Mouse (Mus musculus) forebrain, embryonic 12.5 days (tissue): ENCODE measurements around the gene Shq1. TPM values are rescaled to one million over a fixed set of nuclear protein-coding genes. Genes with fewer than 3 reads are reported as not detected.

ENCODE experiments used
- ATAC-seq: fragments of 200-750 bp; cut with Nextera tagmentation; 2 replicates; pipeline ENCODE4 v1.8.0; 2017; ENCODE audit warnings: moderate TSS enrichment; ENCODE audit not compliant: low FRiP score
- H3K27ac ChIP-seq: fragments of 300-500 bp; sonication (generic); 2 replicates; pipeline ENCODE4 v1.5.1; 2016; ENCODE audit warnings: mild to moderate bottlenecking
- H3K27me3 ChIP-seq: fragments of 300-500 bp; sonication (generic); 2 replicates; pipeline ENCODE4 v1.6.1; 2016; ENCODE audit warnings: mild to moderate bottlenecking
- H3K36me3 ChIP-seq: fragments of 300-500 bp; sonication (generic); replicated peaks from 2 replicates; pipeline ENCODE4 v1.6.1; 2016; ENCODE audit warnings: mild to moderate bottlenecking
- H3K4me1 ChIP-seq: fragments of 300-500 bp; sonication (generic); 2 replicates; pipeline ENCODE4 v1.6.1; 2016
- H3K4me2 ChIP-seq: fragments of 300-500 bp; sonication (generic); 2 replicates; pipeline ENCODE4 v1.6.1; 2016; ENCODE audit warnings: mild to moderate bottlenecking, moderate library complexity
- H3K4me3 ChIP-seq: fragments of 300-500 bp; sonication (generic); replicated peaks from 2 replicates; pipeline ENCODE4 v1.5.1; 2016; ENCODE audit warnings: mild to moderate bottlenecking
- H3K9ac ChIP-seq: fragments of 300-500 bp; sonication (generic); 2 replicates; pipeline ENCODE4 v1.6.1; 2016; ENCODE audit warnings: mild to moderate bottlenecking
- H3K9me3 ChIP-seq: fragments of 300-500 bp; sonication (generic); 2 replicates; pipeline ENCODE4 v1.6.1; 2016
- WGBS: fragments of 180-500 bp; shearing (Covaris S2); methylation state at CpG from one replicate; pipeline ENCODE4 v1.1.7; 2016; 5-methylcytosine and 5-hydroxymethylcytosine counted together
- polyA plus RNA-seq: library from polyadenylated mRNA; unstranded; fragments of >200 nt; fragmentation: Nextera tagmentation; extraction: Ambion mirVana; gene quantifications from 2 replicates; pipeline ENCODE4 v1.2.1, GENCODE M21; 2016

Shq1 gene
- polyA plus RNA-seq, 1 experiment from 2014 or later = 18.5 TPM

GRCm38 (mm10) chr6:100616133-100616532, 54.8 kb downstream of the Shq1 start:
- H3K9me3 ChIP-seq = no peaks in the 10 kb centered on the region
- no peak overlapping the region for H3K4me3 ChIP-seq
- no peak overlapping the region for H3K27ac ChIP-seq
- 92% methylated on average over 4 of the region's 4 CpGs for WGBS
- H3K4me1 ChIP-seq = peaks cover 7% of the 10 kb centered on the region
- 0 out of 2 replicates have a peak, but pooled peaks cover 3% of the 10 kb centered on the region for H3K36me3 ChIP-seq
- ATAC-seq = no peak
- H3K27me3 ChIP-seq = no peaks in the 10 kb centered on the region
- no peak overlapping the region for H3K4me2 ChIP-seq
- no peak overlapping the region for H3K9ac ChIP-seq

DNA sequence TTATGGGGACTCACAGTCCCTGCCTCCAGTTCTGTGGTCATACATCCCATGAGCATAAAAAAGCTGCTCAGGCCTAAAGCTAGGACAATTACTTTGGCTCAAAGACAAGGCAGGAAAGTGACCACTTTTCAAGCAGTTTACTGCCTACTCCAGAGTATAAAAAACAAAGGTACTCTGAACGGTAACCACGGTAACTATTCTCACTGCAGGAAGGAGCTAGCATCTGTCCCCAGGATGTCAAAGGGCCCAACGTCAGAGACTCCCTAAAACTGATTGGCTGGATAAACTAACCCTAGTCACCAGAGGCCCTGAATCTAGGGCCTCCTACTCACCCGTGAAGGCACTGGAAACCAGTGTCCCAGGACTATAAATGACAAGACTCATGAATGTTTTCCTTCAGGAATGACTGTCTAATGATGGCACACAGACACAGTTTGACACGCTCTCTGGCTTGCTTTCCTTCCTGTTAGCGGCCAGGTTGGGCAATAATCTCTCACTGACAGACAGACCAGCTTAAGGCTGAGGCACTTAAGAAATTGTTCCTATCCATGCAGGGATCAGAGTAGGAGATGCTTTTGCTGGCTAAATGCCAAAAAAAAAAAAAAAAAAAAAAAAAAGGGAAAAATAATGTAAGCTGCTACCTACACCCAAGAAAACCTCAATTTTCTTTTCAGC, 57.2 kb downstream of the Shq1 start:
- no peaks in the 10 kb centered on the region for H3K9me3 ChIP-seq
- H3K4me3 ChIP-seq = no peak overlapping the region
- no peak overlapping the region for H3K27ac ChIP-seq
- H3K4me1 ChIP-seq = peaks cover 7% of the 10 kb centered on the region
- WGBS = 58% methylated on average over 6 of the region's 6 CpGs
- no peak for ATAC-seq
- H3K9ac ChIP-seq = no peak overlapping the region
- 0 out of 2 replicates have a peak, but pooled peaks cover 3% of the 10 kb centered on the region for H3K36me3 ChIP-seq
- H3K4me2 ChIP-seq = no peak overlapping the region
- H3K27me3 ChIP-seq = no peaks in the 10 kb centered on the region

DNA sequence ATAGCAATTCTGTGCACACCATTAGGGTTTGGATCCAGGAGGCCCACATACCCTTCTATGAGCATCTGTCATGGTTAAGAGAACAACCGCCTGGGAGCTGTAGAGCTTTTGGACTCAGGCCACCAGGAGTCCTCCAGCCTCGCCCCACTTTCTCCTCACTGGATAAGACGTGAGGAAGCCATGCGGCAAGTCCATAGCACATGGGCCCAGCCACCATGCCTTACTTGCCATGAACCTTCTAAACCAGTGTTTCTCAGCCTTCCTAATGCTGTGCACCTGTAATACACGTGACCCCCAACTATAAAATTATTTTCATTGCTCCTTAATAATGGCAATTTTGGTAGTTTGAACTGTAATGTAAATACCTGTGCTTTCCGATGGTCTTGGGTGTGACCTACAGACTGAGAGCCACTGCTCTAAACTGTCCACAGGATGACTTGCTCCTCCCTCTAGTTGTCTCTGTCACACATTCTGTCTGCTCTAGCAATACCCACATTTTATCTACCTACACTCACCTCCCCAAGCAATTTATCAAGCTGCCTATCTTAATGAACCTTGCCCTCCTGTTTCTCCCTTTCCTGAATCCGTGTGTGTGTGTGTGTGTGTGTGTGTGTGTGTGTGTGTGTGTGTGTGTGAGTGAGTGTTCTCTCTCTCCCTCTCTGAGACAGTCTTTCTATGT, 59.9 kb downstream of the Shq1 start:
- Histone ChIP-seq H3K9ac (no peak overlapping the region), H3K4me2 (no peak overlapping the region), H3K9me3 (no peaks in the 10 kb centered on the region), H3K36me3 (0 out of 2 replicates have a peak, but pooled peaks cover 3% of the 10 kb centered on the region), H3K27me3 (no peaks in the 10 kb centered on the region), H3K4me1 (peaks cover 7% of the 10 kb centered on the region), H3K27ac (no peak overlapping the region), H3K4me3 (no peak overlapping the region)
- no peak for ATAC-seq
- 93% methylated on average over 7 of the region's 7 CpGs for WGBS

DNA sequence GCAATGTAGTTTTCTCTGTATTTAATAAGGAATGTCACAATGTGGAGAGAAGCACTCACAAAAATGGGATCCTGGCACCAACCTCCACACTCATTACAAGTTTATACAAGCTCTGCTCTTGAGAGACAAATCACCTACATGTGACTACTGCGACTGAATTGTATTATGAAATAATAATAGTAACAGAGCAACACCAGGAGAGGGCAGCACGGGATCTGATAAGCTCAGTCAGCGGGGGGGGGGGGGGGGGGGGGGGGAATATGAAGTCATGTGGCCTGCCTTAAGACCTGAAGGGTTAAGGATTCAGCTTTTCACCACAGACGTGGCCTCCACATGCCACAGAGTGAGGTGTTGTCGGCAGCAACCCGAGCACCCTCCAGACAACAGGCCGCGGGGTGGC, 60.8 kb downstream of the Shq1 start:
- WGBS = 88% methylated on average over 7 of the region's 8 CpGs
- peaks cover 7% of the 10 kb centered on the region for H3K4me1 ChIP-seq
- no peak overlapping the region for H3K4me2 ChIP-seq

DNA sequence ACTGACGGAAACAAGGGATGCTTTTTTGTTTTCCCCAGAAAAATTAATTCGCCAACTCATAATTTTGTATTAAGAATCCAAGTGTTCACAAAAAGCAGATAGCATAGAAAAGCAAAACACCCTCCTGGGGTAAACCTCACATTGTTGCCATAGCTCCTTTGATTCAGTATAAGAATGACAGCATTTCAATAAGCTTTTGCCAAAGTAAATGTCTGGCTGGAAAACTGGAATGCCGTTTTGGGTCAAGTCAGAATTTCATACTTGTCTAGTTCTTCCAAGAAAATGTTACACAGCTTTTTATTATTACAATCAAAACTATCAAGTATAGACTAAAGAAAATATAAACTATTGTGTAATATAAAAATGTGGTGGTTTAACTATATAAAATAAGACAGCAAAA, 61.7 kb downstream of the Shq1 start:
- Histone ChIP-seq H3K27me3 (no peaks in the 10 kb centered on the region), H3K4me2 (no peak overlapping the region), H3K4me3 (no peak overlapping the region), H3K9ac (no peak overlapping the region), H3K36me3 (0 out of 2 replicates have a peak, but pooled peaks cover 3% of the 10 kb centered on the region), H3K9me3 (no peaks in the 10 kb centered on the region), H3K27ac (no peak overlapping the region), H3K4me1 (peaks cover 7% of the 10 kb centered on the region)
- 85% methylated on average over 3 of the region's 3 CpGs for WGBS
- ATAC-seq = no peak

More for the DNA sequence above, 60.8 kb downstream of the Shq1 start:
- H3K27ac ChIP-seq = no peak overlapping the region
- H3K9me3 ChIP-seq = no peaks in the 10 kb centered on the region
- no peak overlapping the region for H3K9ac ChIP-seq
- no peak overlapping the region for H3K4me3 ChIP-seq
- H3K36me3 ChIP-seq = 0 out of 2 replicates have a peak, but pooled peaks cover 3% of the 10 kb centered on the region
- H3K27me3 ChIP-seq = no peaks in the 10 kb centered on the region
- ATAC-seq = no peak

- WGBS = 95% methylated on average over 3 of the region's 3 CpGs
- Histone ChIP-seq H3K4me2 (no peak overlapping the region), H3K4me1 (peaks cover 3% of the 10 kb centered on the region), H3K9ac (no peak overlapping the region), H3K4me3 (no peak overlapping the region), H3K27ac (no peak overlapping the region), H3K27me3 (no peaks in the 10 kb centered on the region), H3K9me3 (no peaks in the 10 kb centered on the region), H3K36me3 (0 out of 2 replicates have a peak, but pooled peaks cover 3% of the 10 kb centered on the region)
- no peak for ATAC-seq
These were observed 62.5 kb downstream of the Shq1 start for GRCm38 (mm10) chr6:100608429-100608828.

GRCm38 (mm10) chr6:100606805-100607204, 64.2 kb downstream of the Shq1 start:
- Histone ChIP-seq H3K9ac (no peak overlapping the region), H3K9me3 (no peaks in the 10 kb centered on the region), H3K4me3 (no peak overlapping the region), H3K36me3 (0 out of 2 replicates have a peak, but pooled peaks cover 3% of the 10 kb centered on the region), H3K27ac (no peak overlapping the region), H3K27me3 (no peaks in the 10 kb centered on the region), H3K4me1 (no peaks in the 10 kb centered on the region), H3K4me2 (no peak overlapping the region)
- 71% methylated on average over 4 of the region's 4 CpGs for WGBS
- no peak for ATAC-seq

DNA sequence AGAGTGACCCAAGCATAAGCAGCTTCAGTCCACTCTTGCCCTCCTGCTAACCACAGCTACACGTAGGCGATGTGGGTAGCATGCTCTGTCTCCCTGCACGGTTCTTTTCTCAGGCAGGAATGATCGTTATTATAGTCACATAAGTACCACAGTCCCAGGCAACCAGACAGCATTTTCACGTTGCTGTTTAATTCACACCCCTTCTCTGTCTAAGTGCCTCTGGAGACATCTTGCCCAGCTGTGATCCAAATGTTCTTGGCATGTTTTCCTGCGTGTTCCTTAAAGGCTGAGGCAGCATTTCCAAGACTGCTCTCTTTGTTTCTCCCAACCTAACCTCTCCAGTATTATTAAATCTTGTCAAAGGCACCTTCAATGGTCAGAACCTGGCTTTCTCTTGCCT, 67.3 kb downstream of the Shq1 start:
- Histone ChIP-seq H3K4me2 (no peak overlapping the region), H3K4me3 (no peak overlapping the region), H3K9ac (no peak overlapping the region), H3K9me3 (no peaks in the 10 kb centered on the region), H3K27ac (no peak overlapping the region), H3K4me1 (no peaks in the 10 kb centered on the region), H3K36me3 (no peaks in the 10 kb centered on the region), H3K27me3 (no peaks in the 10 kb centered on the region)
- WGBS = 78% methylated on average over 6 of the region's 6 CpGs
- no peak for ATAC-seq

DNA sequence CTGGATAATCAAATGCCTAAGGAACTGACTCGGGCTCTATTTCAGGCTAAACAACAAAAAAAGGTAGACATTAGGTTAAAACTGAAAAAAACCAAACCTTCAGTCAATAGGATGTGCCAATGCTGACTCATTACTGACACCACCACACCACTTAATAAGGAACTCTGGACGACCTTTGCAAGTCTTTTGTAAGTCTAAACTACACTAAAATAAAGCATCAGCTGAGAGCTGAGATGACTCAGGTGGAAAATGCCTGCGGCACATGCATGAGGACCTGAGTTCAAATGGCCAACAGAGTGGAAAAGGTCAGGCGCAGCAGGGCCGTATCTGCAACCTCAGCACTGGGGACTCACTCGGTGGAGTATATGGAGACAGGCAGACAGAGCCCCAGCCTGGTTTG, 69.3 kb downstream of the Shq1 start:
- no peaks in the 10 kb centered on the region for H3K27me3 ChIP-seq
- ATAC-seq = no peak
- H3K4me3 ChIP-seq = no peak overlapping the region
- no peak overlapping the region for H3K9ac ChIP-seq
- H3K9me3 ChIP-seq = no peaks in the 10 kb centered on the region
- H3K4me2 ChIP-seq = no peak overlapping the region
- H3K27ac ChIP-seq = no peak overlapping the region
- no peaks in the 10 kb centered on the region for H3K4me1 ChIP-seq
- WGBS = 88% methylated on average over 6 of the region's 6 CpGs
- H3K36me3 ChIP-seq = no peaks in the 10 kb centered on the region

- H3K4me1 ChIP-seq = peaks cover 16% of the 10 kb centered on the region
These were observed 77.1 kb downstream of the Shq1 start for GRCm38 (mm10) chr6:100593857-100594256.

GRCm38 (mm10) chr6:100592991-100593390, 78.0 kb downstream of the Shq1 start:
- ATAC-seq = no peak

More at GRCm38 (mm10) chr6:100593857-100594256, 77.1 kb downstream of the Shq1 start:
- no peak overlapping the region for H3K4me3 ChIP-seq
- 59% methylated on average over 8 of the region's 8 CpGs for WGBS
- H3K27ac ChIP-seq = no peak overlapping the region
- H3K9ac ChIP-seq = no peak overlapping the region
- no peak overlapping the region for H3K4me2 ChIP-seq
- no peaks in the 10 kb centered on the region for H3K27me3 ChIP-seq
- no peak for ATAC-seq
- H3K36me3 ChIP-seq = no peaks in the 10 kb centered on the region
- no peaks in the 10 kb centered on the region for H3K9me3 ChIP-seq

DNA sequence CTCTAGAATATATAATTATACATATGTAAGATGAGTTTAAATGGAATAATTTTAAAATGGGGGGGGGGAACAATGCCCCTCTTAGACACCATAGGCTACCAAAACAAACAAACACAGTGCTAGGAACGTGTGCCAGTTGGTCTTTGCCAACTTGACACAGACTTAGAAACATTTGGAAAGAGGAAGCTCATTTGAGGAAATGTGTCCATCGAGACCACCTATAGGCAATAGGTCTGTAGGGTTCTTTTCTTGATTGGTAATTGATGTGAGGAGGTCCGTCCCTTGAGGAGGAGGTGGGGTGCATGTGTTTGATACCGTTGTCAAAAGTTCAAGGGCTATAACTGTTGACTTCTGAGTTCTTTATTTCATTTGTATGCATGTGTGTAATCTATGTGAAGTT, 80.4 kb downstream of the Shq1 start:
- Histone ChIP-seq H3K36me3 (no peaks in the 10 kb centered on the region), H3K9ac (no peak overlapping the region), H3K4me3 (no peak overlapping the region), H3K27ac (no peak overlapping the region), H3K9me3 (no peaks in the 10 kb centered on the region), H3K4me2 (no peak overlapping the region), H3K4me1 (peaks cover 16% of the 10 kb centered on the region), H3K27me3 (no peaks in the 10 kb centered on the region)
- ATAC-seq = no peak
- 88% methylated on average over 4 of the region's 4 CpGs for WGBS

More at GRCm38 (mm10) chr6:100592991-100593390, 78.0 kb downstream of the Shq1 start:
- Histone ChIP-seq H3K9ac (no peak overlapping the region), H3K27me3 (no peaks in the 10 kb centered on the region), H3K36me3 (no peaks in the 10 kb centered on the region), H3K4me1 (peaks cover 16% of the 10 kb centered on the region), H3K4me2 (no peak overlapping the region), H3K27ac (no peak overlapping the region), H3K4me3 (no peak overlapping the region), H3K9me3 (no peaks in the 10 kb centered on the region)
- 61% methylated on average over 7 of the region's 7 CpGs for WGBS

- Histone ChIP-seq H3K9ac (no peak overlapping the region), H3K36me3 (no peaks in the 10 kb centered on the region)
- WGBS = 80% methylated on average over 3 of the region's 3 CpGs
These were observed 82.1 kb downstream of the Shq1 start for GRCm38 (mm10) chr6:100588876-100589275.

More at GRCm38 (mm10) chr6:100588876-100589275, 82.1 kb downstream of the Shq1 start:
- H3K27me3 ChIP-seq = no peaks in the 10 kb centered on the region
- H3K4me3 ChIP-seq = no peak overlapping the region
- no peak overlapping the region for H3K4me2 ChIP-seq
- H3K9me3 ChIP-seq = no peaks in the 10 kb centered on the region
- no peak overlapping the region for H3K27ac ChIP-seq
- no peak for ATAC-seq
- peaks cover 11% of the 10 kb centered on the region for H3K4me1 ChIP-seq
